Mouse (Mus musculus) bone marrow macrophage, adult 2 months (primary cell): Measurements from ENCODE around the gene Teddm2.

Source experiments
- CTCF ChIP-seq: IDR thresholded peaks from 2 replicates; pipeline ENCODE4 v1.5.1; 2012; ENCODE audit warnings: low read depth, mild to moderate bottlenecking, low read length, moderate library complexity
- POLR2A ChIP-seq: IDR thresholded peaks from 2 replicates; pipeline ENCODE4 v1.6.1; 2012; ENCODE audit warnings: mild to moderate bottlenecking, low read depth, low read length, borderline replicate concordance

- TF ChIP-seq CTCF = no peak
- no peak for TF ChIP-seq POLR2A
Measured at GRCm38 (mm10) chr1:153908208-153908607, 8.2 kb upstream of the Teddm2 start.
